Mouse (Mus musculus) hindbrain, embryonic 14.5 days (tissue): ENCODE results near the gene Litaf. TPM values are rescaled to one million over a fixed set of nuclear protein-coding genes. Genes with fewer than 3 reads are reported as not detected.

Experiments used
- ATAC-seq: fragments of 200-750 bp; cut with Nextera tagmentation; 2 replicates; pipeline ENCODE4 v1.8.0; 2017; ENCODE audit warnings: moderate number of reproducible peaks, mild to moderate bottlenecking, moderate TSS enrichment, moderate library complexity; ENCODE audit not compliant: low FRiP score
- DNase-seq: peaks from one replicate; pipeline ENCODE4 v3.0.0-alpha.2; 2015; ENCODE audit warnings: low spot score
- H3K27ac ChIP-seq: fragments of 300-500 bp; sonication (generic); 2 replicates; pipeline ENCODE4 v1.5.1; 2014; ENCODE audit warnings: mild to moderate bottlenecking, moderate library complexity
- H3K27me3 ChIP-seq: fragments of 300-500 bp; sonication (generic); 2 replicates; pipeline ENCODE4 v1.6.1; 2014; ENCODE audit warnings: mild to moderate bottlenecking, low read length, mixed read lengths; ENCODE audit not compliant: control insufficient read depth, insufficient read depth
- H3K36me3 ChIP-seq: fragments of 300-500 bp; sonication (generic); replicated peaks from 2 replicates; pipeline ENCODE4 v1.6.1; 2014; ENCODE audit not compliant: control insufficient read depth, insufficient read depth
- H3K4me1 ChIP-seq: fragments of 300-500 bp; sonication (generic); replicated peaks from 2 replicates; pipeline ENCODE4 v1.6.1; 2014; ENCODE audit warnings: antibody characterized with exemption, low read length, mixed read lengths; ENCODE audit not compliant: control insufficient read depth, insufficient read depth
- H3K4me2 ChIP-seq: fragments of 300-500 bp; sonication (generic); replicated peaks from 2 replicates; pipeline ENCODE4 v1.6.1; 2014; ENCODE audit warnings: mild to moderate bottlenecking, moderate library complexity
- H3K4me3 ChIP-seq: fragments of 300-500 bp; sonication (generic); replicated peaks from 2 replicates; pipeline ENCODE4 v1.5.1; 2014; ENCODE audit warnings: mild to moderate bottlenecking, low read length
- H3K9ac ChIP-seq: fragments of 300-500 bp; sonication (generic); 2 replicates; pipeline ENCODE4 v1.6.1; 2014
- H3K9me3 ChIP-seq: fragments of 300-500 bp; sonication (generic); 2 replicates; pipeline ENCODE4 v1.6.1; 2016; ENCODE audit warnings: low read length; ENCODE audit not compliant: control insufficient read depth
- WGBS: fragments of 180-500 bp; shearing (Covaris S2); extraction: QIAGEN DNeasy Blood & Tissue Kit; methylation state at CpG from one replicate; pipeline ENCODE4 v1.1.7; 2014; 5-methylcytosine and 5-hydroxymethylcytosine counted together
- polyA plus RNA-seq: library from polyadenylated mRNA; unstranded; fragments of >200 nt; fragmentation: Nextera tagmentation; extraction: Ambion mirVana; gene quantifications from 2 replicates; pipeline ENCODE4 v1.2.1, GENCODE M21; 2014

The Litaf gene
- polyA plus RNA-seq = 23.9 and 27.2 TPM in 2 replicates

DNA sequence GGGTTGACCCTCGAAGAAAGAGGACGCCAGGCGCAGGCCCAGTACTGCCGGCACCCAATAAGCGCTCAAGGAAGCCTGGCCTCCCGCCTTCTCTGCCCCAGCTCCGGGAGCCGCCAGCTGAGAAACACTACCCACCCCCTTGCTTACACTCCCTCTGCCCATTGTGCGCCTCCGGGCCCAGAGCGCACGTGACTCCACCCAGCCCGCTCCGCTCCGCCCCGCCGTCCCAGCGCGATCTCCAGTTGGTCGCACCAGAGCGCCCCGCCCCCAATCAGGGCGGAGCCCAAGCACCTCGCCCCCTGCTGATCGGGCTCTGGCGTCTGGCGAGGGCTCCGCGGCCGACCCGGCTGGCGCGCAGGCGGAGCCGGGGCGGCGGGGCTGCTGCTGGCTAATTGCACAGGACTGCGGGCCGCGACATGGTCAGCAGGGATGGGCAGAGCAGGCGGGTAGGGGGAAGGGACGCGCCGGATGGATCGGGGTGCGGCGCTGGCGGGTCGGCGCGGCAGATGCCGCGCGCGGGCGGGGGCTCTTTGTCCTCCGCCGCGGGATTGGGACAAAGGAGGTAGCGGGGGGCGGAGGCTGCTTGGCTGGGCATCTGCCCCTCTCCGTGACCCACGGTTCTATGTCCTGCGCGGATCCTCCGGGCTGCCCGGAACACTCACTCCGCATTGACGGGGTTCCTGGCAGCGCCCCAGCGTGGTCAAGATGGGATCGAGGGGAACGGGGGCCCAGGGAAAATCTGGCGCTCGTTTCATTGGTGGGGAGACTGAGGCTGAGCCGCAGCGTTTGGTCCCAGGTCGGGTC is at the start of gene Litaf:
Litaf (minus strand) TSS at position 129 of the 804 bp plus-strand sequence.
- no peaks in the 10 kb centered on the region for H3K9me3 ChIP-seq
- 1% methylated on average over 72 of the region's 78 CpGs for WGBS
- peak within 1 kb of the TSS; percentile 89 for H3K4me2 ChIP-seq
- H3K36me3 ChIP-seq = 0 out of 2 replicates have a peak, but pooled peaks cover 4% of the 10 kb centered on the region
- peak; percentile 98 for ATAC-seq
- peaks cover 49% of the 10 kb centered on the region for H3K4me1 ChIP-seq
- H3K9ac ChIP-seq = peak within 1 kb of the TSS; percentile 99
- peak within 1 kb of the TSS; percentile 99 for H3K27ac ChIP-seq
- DNase-seq = peak; percentile 99
- H3K4me3 ChIP-seq = peak within 1 kb of the TSS; percentile 93
- no peaks in the 10 kb centered on the region for H3K27me3 ChIP-seq

DNA sequence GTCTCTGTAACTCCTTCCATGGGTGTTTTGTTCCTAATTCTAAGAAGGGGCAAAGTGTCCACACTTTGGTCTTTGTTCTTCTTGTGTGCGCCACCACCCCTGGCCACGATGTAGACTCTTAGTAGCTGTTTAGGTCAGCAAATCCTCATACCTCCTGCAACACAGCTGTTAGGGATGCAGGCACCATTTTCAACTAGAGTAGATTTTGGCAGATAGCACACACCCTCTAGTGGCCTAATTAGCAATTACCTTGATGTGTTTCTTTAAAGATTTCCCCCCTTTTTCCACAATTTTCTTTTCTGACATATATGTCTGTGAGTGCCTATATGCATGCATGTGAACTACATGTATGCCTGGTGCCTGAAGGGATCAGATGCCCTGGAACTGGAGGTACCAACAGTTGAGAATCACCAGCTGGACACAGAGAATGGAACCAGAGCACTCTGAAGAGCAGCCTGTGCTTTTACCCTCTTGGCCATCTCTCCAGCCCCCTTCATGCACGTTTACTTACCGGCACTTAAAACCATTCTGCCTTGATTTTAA is 43.3 kb upstream of the Litaf start:
- no peak overlapping the region for H3K27ac ChIP-seq
- DNase-seq = peak; percentile 67
- no peak overlapping the region for H3K9ac ChIP-seq
- no peak overlapping the region for H3K4me2 ChIP-seq
- H3K9me3 ChIP-seq = no peaks in the 10 kb centered on the region
- 72% methylated on average over 4 of the region's 4 CpGs for WGBS
- ATAC-seq = no peak
- H3K4me1 ChIP-seq = no peaks in the 10 kb centered on the region
- no peak overlapping the region for H3K4me3 ChIP-seq
- H3K36me3 ChIP-seq = peaks cover 14% of the 10 kb centered on the region
- H3K27me3 ChIP-seq = no peaks in the 10 kb centered on the region

DNA sequence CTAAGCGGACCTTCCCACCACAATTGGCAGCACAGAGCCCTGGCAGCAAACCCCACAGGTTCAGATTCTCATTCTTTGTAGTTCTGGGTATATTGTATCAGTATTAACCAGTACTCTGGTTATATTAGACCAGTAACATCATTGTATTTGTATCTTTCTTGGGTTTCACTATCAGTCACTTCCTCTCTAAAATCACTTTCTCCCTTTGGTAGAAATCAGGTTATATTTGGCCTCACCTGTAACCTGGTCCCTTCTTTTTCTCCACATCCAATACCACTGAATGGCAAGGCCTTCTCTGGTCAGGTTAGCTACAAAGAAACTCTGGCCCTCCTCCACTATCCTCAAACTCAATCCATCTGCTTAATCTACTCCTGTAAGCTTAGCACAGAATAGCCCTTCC is 38.9 kb upstream of the Litaf start:
- H3K4me2 ChIP-seq = no peak overlapping the region
- H3K4me1 ChIP-seq = no peaks in the 10 kb centered on the region
- no peak overlapping the region for H3K4me3 ChIP-seq
- DNase-seq (no peak), ATAC-seq (no peak)
- peaks cover 32% of the 10 kb centered on the region for H3K36me3 ChIP-seq
- H3K27me3 ChIP-seq = no peaks in the 10 kb centered on the region
- no peak overlapping the region for H3K27ac ChIP-seq
- H3K9ac ChIP-seq = no peak overlapping the region
- 71% methylated on average over 1 of the region's 1 CpGs for WGBS
- H3K9me3 ChIP-seq = no peaks in the 10 kb centered on the region

DNA sequence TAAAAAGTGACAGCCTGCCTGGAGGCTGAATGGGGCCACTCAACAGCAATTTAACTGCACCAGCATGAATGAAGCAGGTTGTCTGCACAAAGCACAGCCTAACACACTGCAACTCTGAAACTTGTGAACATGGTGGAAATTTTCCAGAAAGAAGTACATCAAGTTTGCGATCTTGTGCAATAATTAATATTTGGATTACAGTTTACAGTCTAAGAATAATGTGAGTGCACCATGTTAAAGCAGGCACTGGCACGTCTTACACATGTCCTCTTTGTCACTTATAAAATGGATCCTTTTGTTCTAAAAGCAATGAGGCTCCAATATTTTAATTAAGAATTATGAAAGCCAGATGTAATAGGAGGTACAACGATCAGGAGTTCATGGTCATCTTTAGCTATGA is 31.3 kb upstream of the Litaf start:
- Histone ChIP-seq H3K4me2 (no peak overlapping the region), H3K9me3 (no peaks in the 10 kb centered on the region), H3K27me3 (no peaks in the 10 kb centered on the region), H3K36me3 (peaks cover 27% of the 10 kb centered on the region), H3K4me3 (no peak overlapping the region), H3K4me1 (no peaks in the 10 kb centered on the region), H3K9ac (no peak overlapping the region), H3K27ac (no peak overlapping the region)
- DNase-seq (no peak), ATAC-seq (no peak)
- WGBS = 86% methylated on average over 3 of the region's 3 CpGs

DNA sequence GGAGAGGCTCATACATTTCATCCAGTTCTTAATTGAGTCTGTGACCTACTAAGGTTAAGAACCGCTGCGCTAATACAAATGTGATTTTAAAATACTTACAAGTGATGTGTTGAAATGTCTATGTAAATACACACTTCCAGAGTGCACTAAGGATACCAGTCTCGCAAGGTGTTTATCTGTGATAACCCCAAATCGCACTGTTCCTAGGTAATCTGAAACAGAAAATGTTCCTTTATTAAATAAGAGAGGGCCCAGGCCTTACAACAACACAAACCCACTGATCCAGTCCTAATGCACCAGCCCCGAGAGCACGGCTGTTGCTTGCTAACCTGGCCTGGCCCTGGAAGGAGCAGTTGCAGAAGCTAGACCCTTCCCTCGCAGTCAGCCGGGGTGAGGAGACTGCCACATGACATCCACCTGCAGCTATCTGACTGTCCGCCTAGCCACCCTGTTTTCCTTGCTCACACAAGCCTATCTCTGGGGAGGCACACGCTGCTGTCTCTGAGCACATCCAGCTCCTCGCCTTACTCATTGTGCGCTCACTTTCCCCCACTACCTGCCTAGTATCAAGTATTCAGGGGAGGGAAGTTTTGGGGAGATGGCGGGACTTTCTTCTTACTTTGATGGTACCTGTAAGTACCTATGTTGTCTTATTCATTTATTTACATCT is 27.9 kb upstream of the Litaf start:
- ATAC-seq = no peak
- WGBS = 93% methylated on average over 13 of the region's 13 CpGs
- H3K36me3 ChIP-seq = peaks cover 47% of the 10 kb centered on the region

DNA sequence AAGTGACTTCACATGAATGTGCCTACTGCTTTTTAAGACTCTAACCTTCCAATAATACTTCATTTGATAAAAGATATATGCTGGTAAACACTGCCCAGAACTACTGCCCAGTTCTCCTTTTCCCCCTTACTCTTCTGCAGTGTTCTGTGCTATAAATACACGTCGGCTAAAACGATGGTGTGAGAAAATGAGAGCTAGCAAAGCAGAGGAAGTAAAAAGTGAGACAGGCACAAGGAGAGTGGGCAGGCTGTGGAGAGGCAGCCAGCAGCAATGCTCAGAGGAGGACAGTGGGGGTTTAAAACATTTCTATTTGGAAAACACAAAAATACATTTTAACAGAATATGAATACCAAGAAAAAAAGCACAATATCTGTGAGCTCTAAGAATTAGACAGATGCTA is 26.6 kb upstream of the Litaf start:
- Histone ChIP-seq H3K4me2 (no peak overlapping the region), H3K27me3 (no peaks in the 10 kb centered on the region), H3K9me3 (no peaks in the 10 kb centered on the region), H3K9ac (no peak overlapping the region), H3K4me1 (no peaks in the 10 kb centered on the region), H3K4me3 (no peak overlapping the region), H3K36me3 (peaks cover 60% of the 10 kb centered on the region), H3K27ac (no peak overlapping the region)
- DNase-seq = no peak
- no peak for ATAC-seq
- 87% methylated on average over 3 of the region's 3 CpGs for WGBS

More for the DNA sequence above, 27.9 kb upstream of the Litaf start:
- Histone ChIP-seq H3K9ac (no peak overlapping the region), H3K4me2 (no peak overlapping the region), H3K27ac (no peak overlapping the region), H3K4me1 (no peaks in the 10 kb centered on the region), H3K4me3 (no peak overlapping the region), H3K9me3 (no peaks in the 10 kb centered on the region), H3K27me3 (no peaks in the 10 kb centered on the region)
- no peak for DNase-seq

DNA sequence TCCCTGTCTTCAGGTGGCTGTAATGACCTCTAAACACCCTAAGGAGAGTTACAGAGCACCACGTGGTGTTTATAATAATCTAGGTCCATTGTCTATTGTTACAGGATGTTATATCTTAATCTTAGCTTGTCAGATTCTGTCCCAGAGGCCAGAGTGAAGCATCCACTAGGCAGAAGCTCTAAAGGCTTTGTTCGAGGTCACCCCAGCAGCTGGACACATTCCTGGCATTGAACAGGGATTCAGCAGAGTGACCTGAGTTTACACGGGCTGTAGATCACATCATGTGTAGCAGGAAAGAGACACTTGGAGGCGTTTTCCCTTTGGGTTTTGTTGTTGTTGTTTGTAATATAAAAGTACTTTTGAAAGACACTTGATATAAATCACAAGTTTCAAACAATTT is 26.1 kb upstream of the Litaf start:
- WGBS = 65% methylated on average over 4 of the region's 4 CpGs
- DNase-seq (no peak), ATAC-seq (no peak)
- Histone ChIP-seq H3K9me3 (no peaks in the 10 kb centered on the region), H3K4me2 (no peak overlapping the region), H3K4me1 (no peaks in the 10 kb centered on the region), H3K36me3 (peaks cover 65% of the 10 kb centered on the region), H3K9ac (no peak overlapping the region), H3K27ac (no peak overlapping the region), H3K4me3 (no peak overlapping the region), H3K27me3 (no peaks in the 10 kb centered on the region)

DNA sequence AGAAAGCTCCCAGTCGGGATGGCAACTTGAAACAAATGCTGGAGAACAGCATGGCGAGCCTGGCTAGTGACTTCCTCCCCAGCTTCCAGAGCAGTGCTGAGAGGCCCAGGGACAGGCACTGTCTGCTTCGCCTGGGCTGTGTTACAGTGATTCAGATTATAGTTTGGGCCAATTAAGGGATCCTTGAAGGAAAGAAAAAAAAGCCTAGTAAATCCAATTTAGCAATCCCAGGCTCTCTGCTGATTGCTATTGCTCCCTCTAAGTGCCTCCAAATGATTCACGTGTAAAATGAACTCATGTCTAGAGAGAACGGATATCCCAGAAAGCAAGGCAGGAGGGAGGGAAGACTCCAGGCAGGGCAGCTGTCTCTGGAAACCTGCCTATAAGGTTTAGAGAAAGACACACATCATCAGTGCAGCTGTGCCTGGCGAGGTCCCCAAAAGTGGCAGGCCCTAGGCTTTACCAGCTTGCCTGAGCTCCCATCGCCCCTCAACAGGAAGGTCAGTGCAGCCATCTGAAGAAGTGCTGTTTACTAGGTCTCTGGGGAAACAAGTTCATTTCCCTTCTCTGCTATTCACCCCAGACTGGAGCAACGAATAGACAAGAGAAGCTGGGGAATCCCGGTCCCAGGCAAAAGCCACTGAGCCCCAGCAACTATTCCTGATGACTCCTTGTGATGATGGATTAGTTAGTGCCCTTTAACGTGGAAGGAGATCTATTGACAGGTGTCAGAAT is 25.0 kb upstream of the Litaf start:
- Histone ChIP-seq H3K36me3 (peaks cover 69% of the 10 kb centered on the region), H3K4me2 (no peak overlapping the region), H3K4me1 (no peaks in the 10 kb centered on the region), H3K27me3 (no peaks in the 10 kb centered on the region), H3K27ac (no peak overlapping the region), H3K9me3 (no peaks in the 10 kb centered on the region), H3K4me3 (no peak overlapping the region), H3K9ac (no peak overlapping the region)
- DNase-seq = no peak
- 82% methylated on average over 10 of the region's 10 CpGs for WGBS
- no peak for ATAC-seq
